Mouse (Mus musculus) neural tube, embryonic 14.5 days (tissue): Measurements from ENCODE around the gene Med31. TPM values are rescaled to one million over a fixed set of nuclear protein-coding genes. Genes with fewer than 3 reads are reported as not detected.
"Not testable (repeated sequence)": the region's sequence is repeated elsewhere in the genome, so short reads cannot be mapped to it uniquely, and the experiment has no call there.

ENCODE experiments used
- ATAC-seq: fragments of 200-750 bp; cut with Nextera tagmentation; 2 replicates; pipeline ENCODE4 v1.8.0; 2017; ENCODE audit warnings: low read depth, mild to moderate bottlenecking, moderate TSS enrichment, moderate library complexity
- H3K27ac ChIP-seq: fragments of 300-500 bp; sonication (generic); 2 replicates; pipeline ENCODE4 v1.5.1; 2014; ENCODE audit warnings: low read depth, mild to moderate bottlenecking, control low read depth, low read length, moderate library complexity, mixed read lengths
- H3K27me3 ChIP-seq: fragments of 300-500 bp; sonication (generic); 2 replicates; pipeline ENCODE4 v1.6.1; 2014; ENCODE audit warnings: low read length; ENCODE audit not compliant: control insufficient read depth, insufficient read depth
- H3K36me3 ChIP-seq: fragments of 300-500 bp; sonication (generic); 2 replicates; pipeline ENCODE4 v1.6.1; 2014; ENCODE audit warnings: low read length, mixed read lengths; ENCODE audit not compliant: control insufficient read depth, insufficient read depth
- H3K4me1 ChIP-seq: fragments of 300-500 bp; sonication (generic); 2 replicates; pipeline ENCODE4 v1.6.1; 2014; ENCODE audit warnings: low read length; ENCODE audit not compliant: control insufficient read depth, insufficient read depth
- H3K4me2 ChIP-seq: fragments of 300-500 bp; sonication (generic); 2 replicates; pipeline ENCODE4 v1.6.1; 2014; ENCODE audit warnings: mild to moderate bottlenecking, low read depth, low read length, control low read depth
- H3K4me3 ChIP-seq: fragments of 300-500 bp; sonication (generic); 2 replicates; pipeline ENCODE4 v1.5.1; 2014; ENCODE audit warnings: low read depth, low read length, control low read depth, mixed read lengths
- H3K9ac ChIP-seq: fragments of 300-500 bp; sonication (generic); replicated peaks from 2 replicates; pipeline ENCODE4 v1.6.1; 2014; ENCODE audit warnings: low read depth, mild to moderate bottlenecking, control low read depth, low read length, mixed read lengths
- H3K9me3 ChIP-seq: fragments of 300-500 bp; sonication (generic); 2 replicates; pipeline ENCODE4 v1.6.1; 2016; ENCODE audit warnings: low read length; ENCODE audit not compliant: control insufficient read depth
- WGBS: fragments of 180-500 bp; shearing (Covaris S2); extraction: QIAGEN DNeasy Blood & Tissue Kit; methylation state at CpG from one replicate; pipeline ENCODE4 v1.1.7; 2014; 5-methylcytosine and 5-hydroxymethylcytosine counted together
- polyA plus RNA-seq: library from polyadenylated mRNA; unstranded; fragments of >200 nt; fragmentation: Nextera tagmentation; extraction: Ambion mirVana; gene quantifications from 2 replicates; pipeline ENCODE4 v1.2.1, GENCODE M21; 2014

The Med31 gene
- polyA plus RNA-seq, 1 experiment from 2014 or later, result 55.6 TPM

GRCm38 (mm10) chr11:72181136-72181535 lies 34.3 kb downstream of the Med31 start:
- ATAC-seq, result no peak
- Histone ChIP-seq H3K4me2 (no peak overlapping the region), H3K27me3 (no peaks in the 10 kb centered on the region), H3K9ac (no peak overlapping the region), H3K36me3 (peaks cover 11% of the 10 kb centered on the region; the same call in 1 of the 2 replicates), H3K9me3 (no peaks in the 10 kb centered on the region), H3K27ac (no peak overlapping the region), H3K4me1 (0 out of 2 replicates have a peak, but pooled peaks cover 3% of the 10 kb centered on the region), H3K4me3 (no peak overlapping the region)
- 82% methylated on average over 4 of the region's 4 CpGs for WGBS

GRCm38 (mm10) chr11:72180556-72180955 lies 34.8 kb downstream of the Med31 start:
- 91% methylated on average over 5 of the region's 5 CpGs for WGBS
- Histone ChIP-seq H3K4me2 (no peak overlapping the region), H3K4me3 (no peak overlapping the region), H3K9me3 (no peaks in the 10 kb centered on the region), H3K36me3 (peaks cover 15% of the 10 kb centered on the region), H3K27me3 (no peaks in the 10 kb centered on the region), H3K4me1 (0 out of 2 replicates have a peak, but pooled peaks cover 3% of the 10 kb centered on the region), H3K27ac (no peak overlapping the region), H3K9ac (no peak overlapping the region)
- no peak for ATAC-seq

GRCm38 (mm10) chr11:72176553-72176952 lies 38.8 kb downstream of the Med31 start:
- peaks cover 20% of the 10 kb centered on the region for H3K36me3 ChIP-seq
- no peak overlapping the region for H3K27ac ChIP-seq
- H3K9ac ChIP-seq, result no peak overlapping the region
- H3K4me3 ChIP-seq, result no peak overlapping the region
- no peaks in the 10 kb centered on the region for H3K27me3 ChIP-seq
- no peak overlapping the region for H3K4me2 ChIP-seq
- H3K4me1 ChIP-seq, result 0 out of 2 replicates have a peak, but pooled peaks cover 3% of the 10 kb centered on the region
- no peak for ATAC-seq
- H3K9me3 ChIP-seq, result no peaks in the 10 kb centered on the region
- WGBS, result 24% methylated on average over 3 of the region's 3 CpGs

GRCm38 (mm10) chr11:72175966-72176365 lies 39.4 kb downstream of the Med31 start:
- Histone ChIP-seq H3K27ac (no peak overlapping the region), H3K36me3 (peaks cover 20% of the 10 kb centered on the region), H3K4me3 (no peak overlapping the region), H3K4me2 (no peak overlapping the region), H3K27me3 (no peaks in the 10 kb centered on the region), H3K9me3 (no peaks in the 10 kb centered on the region), H3K9ac (no peak overlapping the region), H3K4me1 (0 out of 2 replicates have a peak, but pooled peaks cover 3% of the 10 kb centered on the region)
- ATAC-seq, result no peak
- 64% methylated on average over 5 of the region's 5 CpGs for WGBS

GRCm38 (mm10) chr11:72174721-72175120 lies 40.7 kb downstream of the Med31 start:
- Histone ChIP-seq H3K27ac (no peak overlapping the region), H3K9me3 (no peaks in the 10 kb centered on the region), H3K4me1 (0 out of 2 replicates have a peak, but pooled peaks cover 3% of the 10 kb centered on the region), H3K9ac (no peak overlapping the region), H3K4me2 (no peak overlapping the region), H3K4me3 (no peak overlapping the region), H3K27me3 (no peaks in the 10 kb centered on the region), H3K36me3 (peaks cover 26% of the 10 kb centered on the region)
- 94% methylated on average over 6 of the region's 6 CpGs for WGBS
- ATAC-seq, result no peak

GRCm38 (mm10) chr11:72173506-72173905 lies 41.9 kb downstream of the Med31 start:
- Histone ChIP-seq H3K4me2 (no peak overlapping the region), H3K4me3 (no peak overlapping the region), H3K9me3 (no peaks in the 10 kb centered on the region), H3K9ac (no peak overlapping the region), H3K36me3 (peaks cover 29% of the 10 kb centered on the region), H3K27me3 (no peaks in the 10 kb centered on the region), H3K27ac (no peak overlapping the region), H3K4me1 (0 out of 2 replicates have a peak, but pooled peaks cover 3% of the 10 kb centered on the region)
- WGBS, result 87% methylated on average over 5 of the region's 5 CpGs
- ATAC-seq, result no peak

GRCm38 (mm10) chr11:72171906-72172305 lies 43.5 kb downstream of the Med31 start:
- H3K27ac ChIP-seq, H3K27me3 ChIP-seq, ATAC-seq, H3K4me3 ChIP-seq, H3K4me1 ChIP-seq, H3K4me2 ChIP-seq, H3K9me3 ChIP-seq, H3K9ac ChIP-seq: not testable (repeated sequence)
- WGBS, result 39% methylated on average over 4 of the region's 4 CpGs
- H3K36me3 ChIP-seq, result peaks cover 29% of the 10 kb centered on the region

GRCm38 (mm10) chr11:72169871-72170270 lies 45.5 kb downstream of the Med31 start:
- whole genome bisulfite sequencing, result 89% methylated on average over 4 of the region's 4 CpGs
- Histone ChIP-seq H3K36me3 (peaks cover 37% of the 10 kb centered on the region), H3K4me1 (no peaks in the 10 kb centered on the region), H3K9me3 (no peaks in the 10 kb centered on the region), H3K4me2 (no peak overlapping the region), H3K9ac (no peak overlapping the region), H3K27me3 (no peaks in the 10 kb centered on the region), H3K4me3 (no peak overlapping the region), H3K27ac (no peak overlapping the region)
- ATAC-seq, result no peak

- peaks cover 33% of the 10 kb centered on the region for H3K36me3 ChIP-seq
- WGBS, result 94% methylated on average over 2 of the region's 2 CpGs
Measured at GRCm38 (mm10) chr11:72163198-72163597, 52.2 kb downstream of the Med31 start.

More at GRCm38 (mm10) chr11:72163198-72163597, 52.2 kb downstream of the Med31 start:
- H3K4me2 ChIP-seq, result no peak overlapping the region
- H3K9me3 ChIP-seq, result no peaks in the 10 kb centered on the region
- H3K4me3 ChIP-seq, result no peak overlapping the region
- H3K27ac ChIP-seq, result no peak overlapping the region
- H3K27me3 ChIP-seq, result no peaks in the 10 kb centered on the region
- H3K4me1 ChIP-seq, result no peaks in the 10 kb centered on the region
- H3K9ac ChIP-seq, result no peak overlapping the region
- ATAC-seq, result no peak
